Mouse (Mus musculus) ES-Bruce4 (cell line): Measurements from ENCODE around the gene Psmd9. TPM values are rescaled to one million over a fixed set of nuclear protein-coding genes. Genes with fewer than 3 reads are reported as not detected.

Source experiments
- H3K27ac ChIP-seq: 2 replicates; pipeline ENCODE4 v1.5.1; 2012; ENCODE audit warnings: low read length, inconsistent platforms; ENCODE audit not compliant: insufficient read depth
- H3K27me3 ChIP-seq: 2 replicates; pipeline ENCODE4 v1.6.1; 2012; ENCODE audit warnings: mild to moderate bottlenecking, low read length, inconsistent platforms; ENCODE audit not compliant: control insufficient read depth, poor library complexity, insufficient read depth, severe bottlenecking
- H3K36me3 ChIP-seq: 2 replicates; pipeline ENCODE4 v1.6.1; 2012; ENCODE audit warnings: inconsistent platforms, mild to moderate bottlenecking, low read length, moderate library complexity; ENCODE audit not compliant: control insufficient read depth, poor library complexity, insufficient read depth, severe bottlenecking
- H3K4me1 ChIP-seq: one replicate; pipeline ENCODE4 v1.8.1; 2011; ENCODE audit warnings: low read length; ENCODE audit not compliant: control insufficient read depth, insufficient read depth
- H3K4me3 ChIP-seq: 2 replicates; pipeline ENCODE4 v1.5.1; 2011; ENCODE audit warnings: low read depth, mild to moderate bottlenecking, low read length
- H3K9ac ChIP-seq: 2 replicates; pipeline ENCODE4 v1.6.1; 2012; ENCODE audit warnings: low read depth, mild to moderate bottlenecking, inconsistent platforms; ENCODE audit not compliant: poor library complexity, severe bottlenecking
- H3K9me3 ChIP-seq: replicated peaks from 2 replicates; pipeline ENCODE4 v1.6.1; 2012; ENCODE audit warnings: mild to moderate bottlenecking, low read length, inconsistent platforms; ENCODE audit not compliant: control insufficient read depth, poor library complexity, insufficient read depth, severe bottlenecking
- CTCF ChIP-seq: IDR thresholded peaks from one replicate; pipeline ENCODE4 v1.8.1; 2011; ENCODE audit warnings: low read depth, low read length
- EP300 ChIP-seq: IDR thresholded peaks from 2 replicates; pipeline ENCODE4 v1.6.1; 2011; ENCODE audit warnings: low read depth, low read length; ENCODE audit not compliant: insufficient read depth
- POLR2A ChIP-seq: IDR thresholded peaks from one replicate; pipeline ENCODE4 v1.8.1; 2011; ENCODE audit warnings: low read length; ENCODE audit not compliant: insufficient read depth
- polyA plus RNA-seq: library from polyadenylated mRNA; stranded (reverse); fragments of >200 nt; gene quantifications from 2 replicates; pipeline ENCODE4 v1.2.4, GENCODE M21; 2011; ENCODE audit warnings: low read depth; ENCODE audit not compliant: missing spikeins, insufficient read depth, insufficient read length

Gene Psmd9
- polyA plus RNA-seq, 1 experiment = 24.8 TPM

DNA sequence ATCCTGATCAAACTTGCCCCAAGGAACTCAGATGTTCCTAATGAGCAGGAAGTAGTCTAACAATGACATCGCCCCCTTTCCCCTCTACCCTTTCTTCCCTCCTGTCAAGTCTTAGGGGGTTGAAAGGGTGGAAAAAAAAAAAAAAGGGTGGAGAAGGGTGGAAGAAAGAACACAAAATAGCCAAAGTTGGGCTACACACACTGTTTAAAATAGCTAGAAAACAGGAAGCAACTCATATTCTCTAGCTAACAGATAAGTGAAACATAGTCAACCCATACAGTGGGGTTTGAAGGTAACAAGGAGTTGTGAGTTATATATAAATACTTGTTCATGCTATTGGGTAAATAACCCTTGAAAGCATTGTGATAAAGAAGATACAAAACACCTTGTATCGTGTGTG, 63.0 kb downstream of the Psmd9 start:
- Histone ChIP-seq H3K9me3 (no peaks in the 10 kb centered on the region), H3K36me3 (no peaks in the 10 kb centered on the region), H3K4me1 (no peaks in the 10 kb centered on the region), H3K27ac (no peak overlapping the region), H3K27me3 (no peaks in the 10 kb centered on the region; the same call in 1 of the 2 replicates), H3K9ac (no peak overlapping the region), H3K4me3 (no peak overlapping the region)
- TF ChIP-seq CTCF = no peak

DNA sequence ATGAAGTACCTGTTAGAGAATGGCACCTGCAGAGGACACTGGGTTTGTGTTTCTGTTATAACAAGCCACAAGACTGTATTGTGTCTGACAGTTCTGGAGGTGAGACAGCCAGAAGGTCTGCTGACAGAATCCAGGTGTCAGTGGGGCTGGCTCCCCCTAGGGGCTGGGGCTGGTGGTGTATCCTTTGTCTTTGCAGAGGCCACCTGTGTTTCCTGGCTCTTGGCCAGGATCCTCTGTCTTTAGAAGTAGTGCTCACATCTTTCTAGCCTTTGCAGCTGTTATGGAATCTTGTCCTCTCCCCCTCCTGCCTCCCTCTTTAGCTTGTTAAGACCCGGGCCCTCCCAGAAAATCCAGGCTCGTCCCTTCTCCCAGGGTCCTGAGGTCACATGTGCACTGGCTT, 66.5 kb downstream of the Psmd9 start:
- no peak overlapping the region for H3K27ac ChIP-seq
- no peaks in the 10 kb centered on the region for H3K36me3 ChIP-seq
- no peak overlapping the region for H3K4me3 ChIP-seq

GRCm38 (mm10) chr5:123236426-123236825, 67.2 kb downstream of the Psmd9 start:
- Histone ChIP-seq H3K4me3 (no peak overlapping the region), H3K27me3 (no peaks in the 10 kb centered on the region), H3K27ac (no peak overlapping the region), H3K36me3 (no peaks in the 10 kb centered on the region; the same call in 1 of the 2 replicates), H3K9me3 (no peaks in the 10 kb centered on the region), H3K9ac (no peak overlapping the region), H3K4me1 (no peaks in the 10 kb centered on the region)
- no peak for TF ChIP-seq CTCF
- no peak for TF ChIP-seq EP300
- TF ChIP-seq POLR2A = no peak

More for the DNA sequence above, 66.5 kb downstream of the Psmd9 start:
- H3K9ac ChIP-seq = no peak overlapping the region
- TF ChIP-seq CTCF = peak; percentile 82
- TF ChIP-seq EP300 = no peak
- no peaks in the 10 kb centered on the region for H3K9me3 ChIP-seq
- no peaks in the 10 kb centered on the region for H3K4me1 ChIP-seq
- no peaks in the 10 kb centered on the region for H3K27me3 ChIP-seq

GRCm38 (mm10) chr5:123239501-123239900, 70.3 kb downstream of the Psmd9 start:
- Histone ChIP-seq H3K36me3 (no peaks in the 10 kb centered on the region; the same call in 1 of the 2 replicates), H3K4me1 (no peaks in the 10 kb centered on the region), H3K4me3 (no peak overlapping the region), H3K27me3 (no peaks in the 10 kb centered on the region), H3K9ac (no peak overlapping the region), H3K27ac (no peak overlapping the region), H3K9me3 (no peaks in the 10 kb centered on the region)
- no peak for TF ChIP-seq EP300
- TF ChIP-seq POLR2A = no peak
- no peak for TF ChIP-seq CTCF

DNA sequence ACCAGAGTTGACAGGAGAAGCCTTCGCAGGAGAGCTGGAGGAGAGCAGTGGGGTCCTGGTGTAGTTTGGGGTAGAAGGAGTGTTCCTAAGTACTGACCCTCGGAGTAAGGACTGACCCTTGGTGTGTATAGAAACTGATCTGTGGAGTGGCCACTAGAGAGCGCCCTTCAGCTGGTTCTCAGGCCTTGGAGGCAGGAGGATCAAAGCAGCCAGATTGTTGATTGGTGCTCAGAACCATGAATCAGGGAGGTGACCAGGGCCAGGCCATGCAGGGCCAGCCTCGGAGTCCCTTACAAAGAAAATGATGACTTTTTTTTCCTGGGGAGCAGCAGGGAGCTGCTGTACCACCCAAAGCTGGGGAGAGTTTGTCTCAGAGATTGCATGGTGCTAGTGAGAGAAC, 76.3 kb downstream of the Psmd9 start:
- Histone ChIP-seq H3K9ac (no peak overlapping the region), H3K4me3 (no peak overlapping the region), H3K27ac (no peak overlapping the region), H3K4me1 (no peaks in the 10 kb centered on the region), H3K36me3 (no peaks in the 10 kb centered on the region; the same call in 1 of the 2 replicates), H3K27me3 (no peaks in the 10 kb centered on the region), H3K9me3 (no peaks in the 10 kb centered on the region)
- no peak for TF ChIP-seq POLR2A
- TF ChIP-seq CTCF = peak; percentile 94

DNA sequence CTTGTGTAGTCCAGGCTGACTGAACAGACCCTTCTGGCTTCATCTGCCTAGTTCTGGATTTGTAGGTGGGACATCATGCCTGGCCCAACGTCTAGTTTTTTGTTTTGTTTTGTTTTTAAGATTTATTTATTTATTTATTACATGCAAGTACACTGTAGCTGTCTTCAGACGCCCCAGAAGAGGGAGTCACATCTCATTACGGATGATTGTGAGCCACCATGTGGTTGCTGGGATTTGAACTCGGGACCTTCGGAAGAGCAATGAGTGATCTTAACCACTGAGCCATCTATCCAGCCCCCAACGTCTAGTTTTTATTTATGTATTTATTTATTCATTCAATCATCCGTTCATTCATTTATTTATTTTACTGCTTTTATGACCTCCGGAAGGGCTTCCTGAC, 82.2 kb downstream of the Psmd9 start:
- Histone ChIP-seq H3K9me3 (no peaks in the 10 kb centered on the region), H3K4me1 (no peaks in the 10 kb centered on the region), H3K9ac (no peak overlapping the region), H3K27me3 (no peaks in the 10 kb centered on the region), H3K36me3 (no peaks in the 10 kb centered on the region), H3K4me3 (no peak overlapping the region), H3K27ac (no peak overlapping the region)
- no peak for TF ChIP-seq EP300
- TF ChIP-seq CTCF = no peak
- no peak for TF ChIP-seq POLR2A

DNA sequence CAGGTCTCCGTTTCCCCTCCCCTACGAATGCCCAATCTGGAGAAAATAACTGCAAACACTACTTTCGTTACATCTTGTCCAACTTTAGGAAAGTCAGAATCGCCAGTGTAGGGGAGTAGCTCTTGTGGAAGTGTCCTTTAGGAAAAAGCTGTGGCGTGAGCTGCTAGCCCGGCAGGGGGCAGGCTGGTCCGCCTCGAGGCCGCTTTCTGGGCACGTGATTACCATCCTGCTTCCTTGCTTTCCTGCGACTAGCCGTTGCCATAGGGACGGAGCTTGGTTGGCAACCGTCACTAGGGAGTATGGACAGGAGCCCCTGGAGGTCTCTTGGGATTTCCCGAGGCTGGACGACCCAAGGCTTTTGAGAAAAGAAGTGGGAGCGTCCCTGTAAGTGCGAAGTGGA, 82.6 kb downstream of the Psmd9 start, which contains the start of gene Wdr66:
Gene Wdr66 (plus strand): TSS at position 269 of the 400 bp plus-strand sequence.
- H3K36me3 ChIP-seq = no peaks in the 10 kb centered on the region
- H3K9me3 ChIP-seq = no peaks in the 10 kb centered on the region
- no peak within 1 kb of the TSS for H3K4me3 ChIP-seq
- TF ChIP-seq EP300 (0 out of 2 replicates have a peak, but pooled peaks have one; percentile 56), POLR2A (no peak), CTCF (peak; percentile 87)
- no peak within 1 kb of the TSS for H3K27ac ChIP-seq
- no peaks in the 10 kb centered on the region for H3K27me3 ChIP-seq
- no peaks in the 10 kb centered on the region for H3K4me1 ChIP-seq
- no peak within 1 kb of the TSS for H3K9ac ChIP-seq
